Mouse (Mus musculus): Measurements from ENCODE around the gene Gm49321.

Gm49321 gene

DNA sequence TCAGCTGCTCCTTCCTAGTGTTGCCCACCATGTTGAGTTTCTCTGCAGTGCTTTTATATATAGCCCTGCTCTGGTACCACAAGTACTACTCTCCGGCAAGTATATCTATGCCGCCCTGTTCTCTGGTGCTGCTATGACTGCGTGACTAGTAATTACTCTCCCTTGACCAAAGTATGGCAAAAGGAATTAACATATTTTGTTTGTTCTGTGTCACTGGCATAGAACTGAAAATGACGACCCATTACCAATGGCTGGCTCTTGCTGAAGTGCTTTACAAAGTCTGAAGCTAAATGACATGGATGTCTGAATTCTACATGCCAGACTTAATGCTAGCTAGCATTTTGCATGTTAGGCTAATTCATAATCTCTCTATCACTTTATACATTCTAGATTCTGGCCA is 11.0 kb downstream of the Gm49321 start:
- no peak for DNase-seq (ENCODE audit: low read depth, low spot score)

DNA sequence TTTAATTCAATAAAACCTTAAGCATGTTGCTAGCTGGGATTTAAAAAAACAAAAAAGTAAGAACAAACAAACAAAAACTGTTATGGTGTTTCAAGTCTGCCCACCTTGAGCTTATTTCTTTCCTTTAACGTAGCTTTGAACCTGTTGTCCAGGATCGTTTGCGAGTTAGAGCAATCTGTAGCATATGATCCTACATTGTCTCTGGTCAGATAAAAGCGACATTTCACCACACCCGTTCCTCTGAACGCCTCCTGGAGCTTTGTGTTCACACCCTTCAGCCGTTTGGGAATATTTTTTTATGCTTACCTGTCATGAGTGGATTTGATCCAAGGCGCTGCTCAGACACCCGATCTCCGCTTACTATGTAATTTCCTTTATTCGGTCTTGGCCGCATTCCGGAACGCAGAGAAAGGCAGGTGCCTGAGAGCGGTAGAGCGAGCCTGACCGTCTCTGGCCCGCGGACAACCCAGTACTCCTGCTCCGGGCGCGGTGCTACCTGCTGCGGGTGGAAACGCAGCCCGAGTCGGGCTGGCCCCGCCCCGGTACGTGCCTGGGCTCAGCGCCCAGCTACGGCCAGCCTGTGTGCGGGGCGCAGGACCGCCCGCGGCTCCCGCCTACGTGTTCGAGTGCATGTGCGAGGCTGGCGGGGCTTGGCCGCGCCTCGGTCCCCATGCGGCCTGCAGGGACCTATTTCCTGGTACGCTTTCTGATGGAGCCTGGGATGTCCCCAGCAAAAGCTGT is 12.0 kb downstream of the Gm49321 start:
- DNase-seq (ENCODE audit: low read depth, low spot score): no peak

DNA sequence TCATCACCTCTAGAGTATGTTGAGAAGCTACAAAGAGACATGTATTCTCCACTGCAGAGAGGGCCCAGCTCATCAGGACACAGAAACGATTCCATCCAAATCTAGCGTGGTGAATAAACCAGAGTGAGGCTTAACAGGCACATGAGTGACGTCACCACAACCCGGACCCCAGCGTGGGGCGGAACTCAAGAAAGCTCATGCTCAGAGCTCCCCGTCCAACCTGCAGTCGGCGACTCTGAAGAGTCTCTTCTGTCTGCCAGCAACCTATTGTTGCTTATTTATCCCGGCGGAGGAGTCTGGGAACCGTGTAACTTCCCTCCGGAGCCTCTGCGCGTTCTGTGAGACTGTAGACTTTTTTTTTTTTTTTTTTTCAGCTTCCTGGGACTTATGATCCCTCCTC is 15.4 kb downstream of the Gm49321 start:
- DNase-seq (ENCODE audit: low read depth, low spot score): no peak

DNA sequence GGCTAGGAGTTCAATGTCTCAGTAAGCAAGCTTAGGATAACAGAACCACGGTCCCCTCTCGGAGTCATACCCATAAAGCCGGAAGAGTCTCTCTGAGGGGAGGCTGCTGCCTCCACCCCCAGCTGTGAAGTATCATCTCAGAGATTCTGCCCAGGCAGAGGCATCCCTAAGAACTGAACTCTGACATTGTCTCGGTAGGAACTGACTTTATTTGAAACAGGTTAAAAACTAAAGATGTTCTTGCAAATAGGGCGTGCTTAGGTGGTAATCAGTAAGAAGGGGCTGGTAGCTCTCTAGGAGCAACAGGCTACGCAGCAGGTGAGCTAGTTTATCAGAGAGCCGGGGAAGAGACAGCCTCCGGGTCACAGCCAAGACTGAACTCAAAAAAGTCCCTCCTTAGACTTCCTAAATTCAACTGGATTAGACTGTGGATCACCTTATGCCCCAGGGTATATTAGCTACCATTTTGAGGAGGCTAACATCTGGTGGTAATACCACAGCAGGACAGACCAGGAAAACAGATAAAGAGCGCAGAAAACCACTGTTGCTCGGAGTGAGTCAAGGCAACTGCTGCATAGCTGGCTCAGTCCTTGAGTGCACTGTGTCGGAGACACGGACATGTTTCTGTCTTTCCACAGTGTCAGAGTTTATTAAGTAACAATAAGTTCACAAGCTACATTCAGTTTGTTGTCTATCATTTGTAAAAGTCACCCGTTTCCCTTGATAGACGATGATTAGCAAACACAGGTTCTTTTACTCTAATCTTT is 16.1 kb downstream of the Gm49321 start:
- DNase-seq (ENCODE audit: low read depth, low spot score): no peak

- DNase-seq (ENCODE audit: low read depth, low spot score): no peak
These were observed 17.3 kb downstream of the Gm49321 start for GRCm38 (mm10) chr12:73954785-73955184.

DNA sequence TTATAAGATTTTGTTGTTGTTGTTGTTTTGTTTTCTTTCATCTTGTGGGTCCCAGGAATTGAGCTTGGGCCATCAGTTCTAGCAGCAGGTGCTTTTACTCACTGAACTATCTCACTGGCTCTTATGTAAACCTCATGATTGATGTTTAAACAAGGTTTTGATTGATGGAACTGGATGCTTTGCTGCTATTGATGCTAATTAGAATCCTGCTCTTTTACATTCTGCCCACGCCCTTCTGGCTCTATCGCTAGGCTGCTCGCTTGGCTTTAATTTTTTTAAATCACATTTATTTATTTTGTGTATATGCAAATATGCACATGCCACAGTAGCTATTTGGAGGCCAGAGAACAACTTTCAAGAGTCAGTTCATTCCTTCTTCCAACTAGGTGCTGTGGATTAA is 20.2 kb downstream of the Gm49321 start:
- DNase-seq (ENCODE audit: low read depth, low spot score): peak; percentile 60

DNA sequence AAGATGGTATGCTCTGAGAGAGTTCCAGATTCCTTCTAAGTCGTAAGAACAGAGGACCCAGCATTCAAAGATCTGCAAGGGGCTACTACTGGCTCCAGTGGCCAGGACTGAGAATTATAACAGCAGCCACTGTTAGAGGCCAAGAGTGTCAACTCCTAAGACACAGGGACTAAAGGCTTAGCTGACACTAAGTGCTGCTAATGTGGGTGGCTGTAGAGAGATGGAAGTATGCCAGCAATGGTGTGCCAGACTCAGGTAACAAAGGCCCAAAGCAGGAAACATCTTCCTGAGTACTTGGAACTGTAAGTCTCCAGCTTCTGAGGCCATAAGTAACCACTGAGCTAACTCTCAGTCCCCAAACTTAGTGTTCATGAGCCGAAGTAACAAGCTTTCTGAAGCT is 21.4 kb downstream of the Gm49321 start:
- no peak for DNase-seq (ENCODE audit: low read depth, low spot score)

GRCm38 (mm10) chr12:73964291-73965281 is 27.1 kb downstream of the Gm49321 start, which contains the start of gene Snapc1:
Gene Snapc1 (plus strand): TSS chr12:73964481.
- peak; percentile 96 for DNase-seq (ENCODE audit: low read depth, low spot score)

- no peak for DNase-seq (ENCODE audit: low read depth, low spot score)
These were observed 31.7 kb downstream of the Gm49321 start for GRCm38 (mm10) chr12:73969142-73969541.

DNA sequence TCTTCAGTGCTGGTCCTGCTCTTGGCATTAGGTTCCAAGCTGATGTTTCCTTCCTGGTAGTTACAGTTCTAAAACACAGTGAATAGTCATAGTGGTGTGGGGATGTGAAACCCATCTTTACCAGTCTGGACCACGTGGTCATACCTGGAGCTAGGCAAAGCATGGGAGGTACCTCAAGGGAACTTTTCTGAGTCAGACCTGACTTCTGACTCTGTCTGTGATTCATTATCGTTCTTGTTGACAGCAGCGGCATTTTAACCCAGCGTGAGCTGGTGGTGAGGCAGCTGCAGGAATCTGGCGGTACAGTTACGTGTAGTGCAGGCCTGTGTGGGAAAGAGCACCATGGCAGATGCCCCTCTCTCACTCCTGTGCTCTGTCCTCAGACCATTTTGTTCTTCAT is 37.1 kb downstream of the Gm49321 start:
- DNase-seq (ENCODE audit: low read depth, low spot score): no peak

DNA sequence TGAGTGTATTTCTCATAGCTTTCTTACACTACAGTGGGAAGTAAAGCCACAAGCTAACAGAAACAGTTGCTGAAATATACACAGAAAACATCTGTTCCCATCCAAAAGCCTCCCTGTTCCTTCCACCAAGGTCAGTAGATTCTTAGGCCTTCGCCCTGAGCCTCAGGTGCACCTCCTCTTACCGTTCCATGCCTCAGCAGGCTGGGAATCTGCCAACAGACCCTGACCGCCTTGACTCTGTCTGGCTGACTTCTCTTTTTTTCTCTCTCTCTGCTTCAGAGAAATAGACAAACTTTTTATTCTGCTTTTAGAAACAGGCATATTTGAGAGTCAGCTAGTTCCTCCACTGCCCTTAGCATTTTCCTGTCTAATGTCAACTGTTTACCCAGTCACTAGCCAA is 40.7 kb downstream of the Gm49321 start:
- no peak for DNase-seq (ENCODE audit: low read depth, low spot score)

DNA sequence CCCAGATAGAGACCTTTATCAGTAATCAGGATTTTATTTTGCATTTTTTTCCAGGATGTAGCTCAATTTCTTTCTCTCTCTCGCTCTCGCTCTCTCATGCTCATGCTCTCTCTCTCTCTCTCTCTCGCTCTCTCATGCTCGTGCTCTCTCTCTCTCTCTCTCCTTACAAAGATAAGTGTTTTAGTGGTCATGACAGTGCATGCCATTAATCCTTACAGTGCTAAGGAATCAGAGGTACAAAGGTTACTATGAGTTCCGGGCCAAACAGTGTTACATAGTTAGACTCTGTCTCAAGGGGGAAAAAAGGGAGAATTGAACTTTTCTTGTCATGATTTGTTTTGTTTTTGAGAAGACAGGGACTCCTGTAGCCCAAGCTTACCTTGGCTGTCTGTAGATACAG is 42.2 kb downstream of the Gm49321 start:
- DNase-seq (ENCODE audit: low read depth, low spot score): no peak

GRCm38 (mm10) chr12:73982533-73982932 is 45.1 kb downstream of the Gm49321 start:
- no peak for DNase-seq (ENCODE audit: low read depth, low spot score)

GRCm38 (mm10) chr12:73986299-73986698 is 48.8 kb downstream of the Gm49321 start:
- no peak for DNase-seq (ENCODE audit: low read depth, low spot score)

DNA sequence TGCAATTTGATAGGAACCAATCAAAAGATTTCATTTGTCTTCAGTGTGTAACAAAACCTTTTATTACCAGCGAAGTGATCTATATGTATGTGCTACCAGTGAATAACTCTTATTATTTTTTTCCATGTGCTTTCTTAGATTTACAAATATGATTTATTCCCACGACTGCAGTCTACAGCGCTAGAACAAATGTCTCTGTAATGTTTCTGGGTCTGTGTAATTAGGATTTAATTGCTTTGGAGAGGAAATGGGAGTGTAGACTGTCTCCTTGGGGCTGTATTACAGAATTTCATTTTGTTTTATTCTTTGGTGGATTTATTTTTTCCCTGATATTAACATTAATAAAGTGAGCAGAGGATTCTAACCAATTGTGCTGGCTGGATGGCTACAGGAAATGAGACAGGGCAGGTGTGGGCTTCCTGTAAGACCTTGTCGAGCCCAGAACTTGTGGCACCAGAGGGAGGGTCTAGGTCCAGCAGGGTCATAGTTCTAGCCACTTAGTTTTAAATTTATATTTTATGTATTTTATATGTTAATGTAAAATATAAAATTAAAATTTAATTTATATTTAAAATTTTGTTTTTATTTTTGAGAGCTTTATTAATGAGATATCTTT is 51.0 kb downstream of the Gm49321 start:
- DNase-seq (ENCODE audit: low read depth, low spot score): no peak

DNA sequence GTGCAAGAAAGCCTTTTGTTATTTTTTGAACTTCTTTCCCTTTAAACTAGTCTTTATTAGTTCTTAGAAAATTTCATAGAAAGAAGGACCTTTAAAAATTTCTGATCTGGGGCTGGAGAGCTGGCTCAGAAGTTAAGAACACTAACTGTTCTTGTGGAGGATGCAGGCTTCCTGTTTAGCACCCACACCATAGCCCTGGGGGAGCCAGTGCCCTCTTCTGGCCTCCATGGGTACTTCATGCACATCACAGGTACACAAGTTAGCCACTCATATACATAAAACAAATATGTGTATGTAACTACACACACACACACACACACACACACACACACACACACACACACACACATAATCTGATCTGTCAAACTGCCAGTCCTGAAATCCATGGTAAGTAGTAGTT is 52.1 kb downstream of the Gm49321 start:
- DNase-seq (ENCODE audit: low read depth, low spot score): no peak

GRCm38 (mm10) chr12:73996906-73997296 is 59.4 kb downstream of the Gm49321 start:
- DNase-seq (ENCODE audit: low read depth, low spot score): no peak

DNA sequence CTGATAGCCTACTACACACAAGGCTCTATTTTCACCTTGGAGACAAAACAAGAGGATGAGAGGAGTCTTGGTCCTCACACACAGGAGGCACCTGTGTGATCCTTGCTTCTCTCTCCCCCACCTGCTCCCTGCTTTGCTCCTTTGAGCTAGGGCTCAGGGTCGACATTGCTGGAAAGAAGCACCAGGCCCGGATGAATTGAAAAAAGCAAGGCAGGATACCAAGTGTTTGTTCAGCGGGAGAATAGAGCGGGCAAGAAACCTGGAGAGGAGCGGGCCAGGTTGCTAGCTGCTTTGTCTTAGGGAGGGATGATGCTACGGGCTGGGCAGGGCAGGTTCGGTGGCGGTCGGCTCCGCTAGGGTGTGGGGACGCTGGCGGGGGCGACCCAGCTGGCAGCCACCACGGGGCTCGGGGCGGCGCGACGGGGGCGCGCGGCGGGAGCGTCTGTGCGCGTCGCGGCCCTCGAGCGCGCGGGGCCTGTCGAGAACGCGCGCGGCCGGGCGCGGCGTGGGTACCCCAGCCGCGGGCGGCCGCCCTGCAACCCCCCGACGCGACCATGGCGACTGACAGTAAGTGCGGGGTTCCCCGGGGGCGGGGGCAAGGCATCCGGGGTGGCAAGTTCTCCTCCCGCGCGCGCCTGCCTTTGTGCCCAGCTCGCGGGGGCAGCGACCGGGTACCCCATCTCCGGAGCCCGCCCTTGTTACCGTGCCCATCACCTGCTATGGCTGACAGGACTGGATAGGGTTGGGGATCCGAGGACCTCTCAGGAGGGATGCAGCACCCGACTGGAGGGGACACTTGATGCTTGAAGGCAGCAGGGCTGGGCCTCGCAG is 60.1 kb downstream of the Gm49321 start, which contains the start of gene Syt16:
Gene Syt16, plus strand, starts transcription at position 365 of the 831 bp plus-strand sequence.
- DNase-seq (ENCODE audit: low read depth, low spot score): no peak

- DNase-seq (ENCODE audit: low read depth, low spot score): no peak
These were observed 60.6 kb downstream of the Gm49321 start for GRCm38 (mm10) chr12:73998128-73998456.

- no peak for DNase-seq (ENCODE audit: low read depth, low spot score)
These were observed 65.0 kb downstream of the Gm49321 start for GRCm38 (mm10) chr12:74002449-74002848.

All from telencephalon, adult 2 months (tissue).